Mouse (Mus musculus) urinary bladder, postnatal 10 days (tissue): ENCODE measurements around the gene Ammecr1.

Experiments
- DNase-seq: peaks from one replicate; pipeline ENCODE4 v3.0.0; 2022; ENCODE audit warnings: low spot score

Gene Ammecr1

GRCm38 (mm10) chrX:142829267-142829666 is 137.3 kb downstream of the Ammecr1 start:
- no peak for DNase-seq

DNA sequence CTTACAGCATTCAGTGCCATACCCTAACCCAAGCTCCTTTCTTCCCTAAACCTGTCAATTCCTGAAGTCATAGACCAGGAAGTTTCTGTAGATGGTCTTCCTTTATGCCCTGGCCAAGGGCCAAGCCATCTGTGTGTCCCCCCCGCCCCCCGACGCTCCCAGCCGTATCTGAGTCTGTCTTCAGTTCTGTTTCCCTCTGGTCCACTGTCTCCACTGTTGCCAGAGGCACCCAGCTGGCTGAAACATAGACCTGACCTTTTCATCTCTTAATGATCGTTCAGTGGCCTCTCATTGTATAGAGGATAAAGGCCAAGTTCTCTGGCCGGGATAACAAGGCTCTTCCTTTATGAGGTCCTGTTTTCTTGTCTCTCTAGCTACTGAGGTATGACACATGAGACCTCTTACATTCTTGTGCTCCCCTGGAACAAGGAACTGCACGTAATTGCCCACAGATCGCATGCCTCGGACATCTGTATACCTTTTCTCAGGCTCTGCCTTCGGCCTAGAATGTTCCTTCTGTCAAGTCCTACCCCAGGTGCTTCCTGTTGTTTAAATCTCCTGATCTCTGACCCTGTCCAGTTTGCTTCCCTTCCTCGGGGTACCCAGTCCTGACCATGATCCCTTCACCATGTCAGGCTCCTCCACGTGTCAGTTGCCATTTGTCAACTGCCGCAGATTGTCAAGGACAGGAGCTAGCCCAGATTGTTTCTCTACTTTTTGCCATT is 138.2 kb downstream of the Ammecr1 start:
- no peak for DNase-seq

DNA sequence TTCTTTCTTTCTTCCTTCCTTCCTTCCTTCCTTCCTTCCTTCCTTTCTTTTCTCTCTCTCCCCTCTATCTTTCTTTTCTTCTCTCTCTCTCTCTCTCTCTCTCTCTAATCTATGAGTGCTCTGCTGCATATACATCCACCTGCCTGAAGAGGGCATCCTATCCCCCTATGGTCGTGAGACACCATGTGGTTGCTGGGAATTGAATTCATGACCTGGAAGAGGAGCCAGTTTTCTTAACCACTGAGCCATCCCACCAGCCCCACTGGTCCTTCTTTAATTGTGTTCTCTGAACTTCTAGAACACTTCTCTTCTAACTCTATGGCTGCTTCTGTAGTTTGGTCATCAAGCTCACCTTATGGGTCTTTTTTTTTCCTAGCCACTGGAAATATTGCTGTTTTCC is 138.9 kb downstream of the Ammecr1 start:
- no peak for DNase-seq

GRCm38 (mm10) chrX:142825309-142825708 is 141.2 kb downstream of the Ammecr1 start:
- no peak for DNase-seq

DNA sequence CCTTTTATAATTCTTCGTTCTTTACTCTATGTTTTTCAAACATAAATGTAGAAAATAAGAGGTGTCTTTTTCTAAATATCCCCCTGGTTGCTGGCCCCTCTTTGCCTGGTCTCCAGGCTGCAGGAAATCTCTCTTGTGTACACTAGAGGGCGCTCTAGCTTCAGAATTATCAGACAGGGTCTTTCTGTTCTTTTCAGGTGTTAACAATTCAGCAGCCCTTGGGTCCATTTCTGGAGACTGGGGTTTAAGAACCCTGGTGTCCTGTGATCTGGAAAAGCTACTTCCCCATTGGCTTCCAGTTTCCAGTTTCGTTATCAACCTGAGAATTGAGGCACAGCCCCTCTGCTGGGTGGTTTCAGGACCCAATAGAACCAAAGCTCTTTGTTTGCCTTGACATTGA is 144.7 kb downstream of the Ammecr1 start:
- no peak for DNase-seq

- no peak for DNase-seq
These were observed 145.3 kb downstream of the Ammecr1 start for GRCm38 (mm10) chrX:142821239-142821638.

GRCm38 (mm10) chrX:142818057-142818682 is 148.4 kb downstream of the Ammecr1 start:
- no peak for DNase-seq

DNA sequence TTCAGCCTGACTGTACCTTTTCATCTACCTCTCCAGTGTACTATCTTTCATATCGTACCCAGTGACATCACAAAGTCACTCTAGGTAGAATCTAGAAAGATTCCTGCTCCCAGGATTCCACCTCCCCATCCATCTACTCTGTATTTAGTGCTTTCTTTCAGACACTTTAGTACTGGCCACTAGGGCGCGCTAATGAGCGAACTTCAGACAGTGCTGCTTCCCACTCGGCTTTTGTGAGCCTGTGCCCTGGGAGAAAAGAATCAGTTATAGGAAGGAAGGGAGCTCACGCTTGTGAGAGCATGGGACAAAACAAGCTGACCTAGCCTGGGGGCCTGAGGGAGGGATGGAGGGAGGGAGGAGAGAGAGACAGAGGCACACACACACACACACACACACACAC is 153.4 kb downstream of the Ammecr1 start:
- DNase-seq: no peak

- DNase-seq: no peak
These were observed 158.1 kb downstream of the Ammecr1 start for GRCm38 (mm10) chrX:142808411-142808810.

GRCm38 (mm10) chrX:142806620-142807061 is 159.9 kb downstream of the Ammecr1 start:
- no peak for DNase-seq

DNA sequence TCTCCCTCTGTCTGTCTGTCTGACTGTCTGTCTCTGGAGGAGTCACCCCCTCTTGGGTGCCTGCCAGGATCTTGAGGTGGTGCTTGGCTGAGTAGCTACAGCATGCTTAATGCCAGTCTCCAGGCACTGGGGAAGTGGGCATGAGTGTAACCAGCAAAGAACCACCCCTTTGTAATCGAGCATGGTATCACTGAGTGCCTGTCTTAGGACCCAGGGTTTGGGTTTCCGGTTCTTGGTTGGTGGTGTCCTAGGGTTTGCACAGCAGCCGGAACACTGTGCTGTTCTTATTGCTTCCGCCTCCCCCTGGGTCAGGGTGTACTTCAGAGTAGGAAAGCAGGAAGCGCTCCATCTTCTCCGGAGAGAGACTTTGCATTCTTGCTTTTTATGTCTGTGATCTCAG is 160.4 kb downstream of the Ammecr1 start:
- DNase-seq: no peak

- no peak for DNase-seq
These were observed 161.9 kb downstream of the Ammecr1 start for GRCm38 (mm10) chrX:142804596-142804995.
